Mouse (Mus musculus): ENCODE data around the gene Tmeff1.
"Not testable (repeated sequence)": the region's sequence is repeated elsewhere in the genome, so short reads cannot be mapped to it uniquely, and the experiment has no call there.

DNA sequence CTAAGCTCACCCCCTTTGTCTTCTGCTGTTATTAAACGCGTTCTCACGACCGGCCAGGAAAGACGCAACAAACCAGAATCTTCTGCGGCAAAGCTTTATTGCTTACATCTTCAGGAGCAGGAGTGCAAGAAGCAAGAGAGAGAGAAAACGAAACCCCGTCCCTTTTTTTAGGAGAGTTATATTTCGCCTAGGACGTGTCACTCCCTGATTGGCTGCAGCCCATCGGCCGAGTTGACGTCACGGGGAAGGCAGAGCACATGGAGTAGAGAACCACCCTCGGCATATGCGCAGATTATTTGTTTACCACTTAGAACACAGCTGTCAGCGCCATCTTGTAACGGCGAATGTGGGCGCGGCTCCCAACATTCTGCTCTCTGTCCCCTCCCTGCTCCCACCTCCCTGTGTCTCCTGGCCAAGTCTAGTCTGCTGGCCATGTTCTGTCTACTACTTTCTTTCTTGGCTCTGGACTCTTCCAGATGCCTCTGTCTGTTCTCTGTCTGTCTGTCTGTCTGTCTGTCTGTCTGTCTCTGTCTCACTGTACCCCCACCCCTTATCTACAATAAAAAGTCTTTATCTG lies 98.7 kb downstream of the Tmeff1 start:
- TF ChIP-seq POLR2A (IDR thresholded peaks at IDR 0.05; ENCODE audit: insufficient read depth, low read depth, low read length); CTCF (IDR thresholded peaks at IDR 0.05); EP300 (IDR thresholded peaks at IDR 0.05; ENCODE audit: insufficient read depth, low read depth, low read length): not testable (repeated sequence)

Measured in heart, adult 2 months (tissue).